Mouse (Mus musculus) activated CD4-positive, CD25-positive, alpha-beta regulatory T cell, adult 4 months (primary cell): ENCODE results near the gene Dpp7. TPM values are rescaled to one million over a fixed set of nuclear protein-coding genes. Genes with fewer than 3 reads are reported as not detected.
A peak's percentile ranks its signal among the peaks of the same experiment; 100 is the strongest.

ENCODE experiments used
- ATAC-seq: one replicate; pipeline ENCODE4 v1.8.0; 2017
- polyA plus RNA-seq, 2 experiments: library from polyadenylated mRNA; unstranded; fragments of 100-300 nt; shearing (Covaris generic); gene quantifications; one replicate each; pipeline ENCODE4 v1.2.1; 2017

Dpp7 gene
- polyA plus RNA-seq, 2 experiments from 2014 or later, result 10.3 to 13.9 TPM

DNA sequence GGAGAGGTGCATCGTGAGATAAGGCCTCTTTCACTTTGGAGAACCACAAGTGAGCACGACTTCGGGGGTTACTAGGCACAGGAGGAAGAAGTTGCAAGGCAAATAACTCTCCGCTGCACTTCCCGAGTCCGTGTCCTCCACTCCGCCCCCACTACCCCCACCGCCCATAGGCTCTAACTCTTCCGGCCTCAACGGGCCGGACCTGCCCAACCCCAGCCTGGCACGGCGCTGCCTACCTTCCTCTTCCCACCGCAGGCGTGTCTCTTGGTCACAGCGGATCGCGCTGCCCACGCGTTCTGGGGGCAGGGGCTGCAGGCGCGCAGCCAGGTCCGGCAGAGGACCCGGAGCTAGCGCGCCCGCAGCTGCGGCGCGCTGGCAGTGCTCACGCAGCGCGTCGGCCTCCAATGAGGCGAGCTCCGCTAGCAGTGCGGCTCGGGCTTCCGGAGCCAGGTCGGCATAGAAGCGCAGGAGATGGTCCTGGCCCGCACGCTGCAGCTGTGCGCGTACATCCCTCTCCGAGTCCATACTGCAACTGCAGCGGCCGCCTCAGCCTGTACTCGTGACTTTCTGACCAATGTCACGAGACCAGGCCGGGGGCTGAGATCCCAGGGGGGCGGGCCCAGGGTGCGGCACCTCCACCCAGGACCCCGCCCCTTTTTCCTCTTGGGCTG is 9.1 kb upstream of the Dpp7 start, which contains the start of gene Uap1l1:
TSS of gene Uap1l1 (minus strand) at position 592 of the 671 bp plus-strand sequence.
- peak; percentile 78 for ATAC-seq

DNA sequence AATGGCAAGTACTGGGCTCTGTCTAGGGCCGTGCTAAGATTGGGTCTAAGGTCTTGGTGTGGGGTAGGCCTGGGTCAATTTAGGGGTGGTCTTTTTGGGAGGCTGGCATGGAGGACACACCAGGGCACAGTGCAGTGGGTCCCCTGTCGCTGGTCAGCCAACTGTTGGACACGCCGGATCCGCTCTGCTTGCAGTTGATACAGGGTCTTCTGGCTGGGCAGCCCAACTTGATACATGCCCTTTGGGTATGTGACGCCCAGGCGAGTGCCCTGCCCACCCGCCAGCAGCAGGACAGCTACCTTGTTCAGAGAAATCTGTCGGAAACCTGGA is 8.6 kb upstream of the Dpp7 start:
- ATAC-seq, result no peak

DNA sequence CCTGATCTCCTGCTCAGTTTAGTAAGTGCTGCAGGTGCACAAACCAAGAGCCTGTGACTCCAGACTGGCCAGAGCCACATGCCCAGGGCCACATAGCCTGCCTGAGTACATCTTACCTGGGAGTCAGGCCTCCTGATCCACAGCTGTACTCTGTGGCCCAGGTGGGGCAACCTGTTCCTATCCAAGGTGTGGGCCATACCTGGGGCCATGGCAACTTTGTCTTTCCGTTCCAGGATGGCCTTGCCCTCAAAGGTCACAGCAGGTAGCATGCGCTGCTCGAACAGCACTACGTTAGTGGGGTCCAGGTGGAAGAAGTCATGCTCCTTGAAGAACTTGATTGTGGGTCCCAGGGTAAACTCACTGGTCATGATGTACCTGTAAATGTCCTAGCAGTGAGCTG is 8.2 kb upstream of the Dpp7 start:
- ATAC-seq, result no peak

DNA sequence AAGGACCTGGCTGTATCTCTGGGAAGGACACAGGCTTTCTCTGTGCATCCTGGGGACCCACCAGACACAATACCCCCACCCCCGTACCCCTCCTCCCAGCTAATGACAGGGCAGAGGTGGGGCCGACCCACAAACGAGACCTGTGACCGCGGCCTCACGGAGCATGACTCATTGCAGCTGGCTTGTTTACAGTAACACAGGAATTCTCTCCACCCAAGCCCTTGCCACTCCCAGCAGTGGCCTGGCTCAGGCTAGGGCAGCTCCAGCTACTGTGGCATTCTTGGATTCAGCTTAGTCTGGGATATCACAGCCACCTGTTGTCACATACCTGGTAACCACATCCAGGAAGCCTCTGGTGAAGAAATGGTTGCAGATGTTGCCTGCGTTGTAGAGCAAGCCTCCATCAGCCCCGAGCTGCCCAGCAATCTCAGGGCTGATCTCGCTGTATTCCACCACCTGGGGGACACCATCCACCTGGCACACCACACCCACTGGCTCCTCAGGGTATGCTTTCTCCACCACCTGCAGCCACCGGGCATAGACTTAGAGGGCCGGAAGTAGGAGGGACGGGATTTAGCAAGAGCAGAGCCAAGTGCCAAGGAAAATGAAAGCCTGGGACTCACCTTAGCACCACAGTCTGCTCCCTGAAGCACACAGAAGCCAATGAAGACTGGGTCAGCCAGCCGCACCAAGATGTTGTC is 7.5 kb upstream of the Dpp7 start:
- ATAC-seq, result no peak

DNA sequence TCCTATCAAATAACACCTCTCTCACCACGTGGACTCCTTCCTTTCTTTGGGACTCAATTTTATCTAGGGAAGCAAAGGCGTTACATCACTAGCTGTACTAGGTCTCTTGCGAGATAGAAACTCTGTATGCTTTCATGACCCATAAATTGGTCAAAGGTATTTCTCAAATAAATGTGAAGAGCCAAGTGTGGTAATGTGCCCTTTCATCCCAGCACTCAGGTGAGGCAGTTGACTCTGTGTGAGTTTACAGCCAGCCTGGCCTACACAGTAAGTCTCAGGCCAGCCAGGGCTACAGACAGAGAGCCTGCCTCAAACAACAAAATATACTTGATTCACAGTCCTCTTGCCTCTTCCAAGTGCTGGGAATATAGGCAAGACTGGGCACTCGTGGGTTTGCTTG is 3.7 kb upstream of the Dpp7 start:
- no peak for ATAC-seq

DNA sequence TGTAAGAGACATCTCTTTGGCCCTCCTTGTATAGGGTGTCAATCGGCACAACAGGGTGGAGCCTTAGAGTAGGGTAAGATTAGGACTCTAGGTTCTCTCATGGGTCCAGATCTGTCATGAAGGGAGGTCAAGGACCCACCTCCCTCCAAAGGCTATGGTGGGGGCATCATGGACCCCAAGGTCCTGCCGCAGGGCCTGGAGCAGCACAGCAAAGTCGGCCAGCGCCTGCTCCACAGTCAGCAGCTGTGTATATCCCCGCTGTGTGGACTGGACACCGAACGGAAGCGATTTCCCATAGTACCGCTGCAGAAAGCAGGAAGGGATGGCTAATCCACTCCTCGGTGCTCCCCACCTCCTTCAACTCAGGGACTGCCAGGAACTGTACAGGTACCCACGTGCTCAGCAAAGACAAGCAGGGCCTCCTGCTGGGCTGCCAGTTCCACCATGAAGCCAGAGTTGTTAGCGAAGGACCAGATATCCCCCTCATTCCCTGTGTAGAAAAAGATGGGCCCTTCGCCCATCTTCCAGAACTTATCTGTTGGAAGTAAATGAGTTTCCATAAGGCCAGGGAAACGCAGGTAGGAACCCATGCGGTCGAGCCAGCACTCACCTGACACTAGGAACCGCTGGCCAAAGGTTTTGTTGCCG is 616 bp downstream of the Dpp7 start:
- ATAC-seq, result no peak

DNA sequence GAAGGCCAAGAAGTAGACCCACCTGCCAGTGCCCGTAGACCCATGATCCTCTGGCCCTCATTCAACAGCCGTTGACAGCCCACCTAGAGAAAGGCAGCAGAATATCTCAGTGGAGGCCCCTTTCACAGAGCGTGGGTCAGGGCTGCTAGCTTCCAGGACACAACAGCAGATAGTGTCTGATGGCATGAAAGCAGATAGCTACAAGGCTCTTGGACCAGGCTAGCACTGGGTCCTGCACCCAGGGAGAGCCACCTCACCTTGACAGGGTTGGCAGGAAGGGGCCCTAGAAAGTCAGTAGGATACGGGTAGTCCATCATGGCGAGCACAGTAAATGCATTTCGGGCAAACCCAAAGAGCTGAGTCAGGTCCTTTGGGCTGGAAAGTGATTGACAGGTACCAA is 1.9 kb downstream of the Dpp7 start:
- ATAC-seq, result no peak

DNA sequence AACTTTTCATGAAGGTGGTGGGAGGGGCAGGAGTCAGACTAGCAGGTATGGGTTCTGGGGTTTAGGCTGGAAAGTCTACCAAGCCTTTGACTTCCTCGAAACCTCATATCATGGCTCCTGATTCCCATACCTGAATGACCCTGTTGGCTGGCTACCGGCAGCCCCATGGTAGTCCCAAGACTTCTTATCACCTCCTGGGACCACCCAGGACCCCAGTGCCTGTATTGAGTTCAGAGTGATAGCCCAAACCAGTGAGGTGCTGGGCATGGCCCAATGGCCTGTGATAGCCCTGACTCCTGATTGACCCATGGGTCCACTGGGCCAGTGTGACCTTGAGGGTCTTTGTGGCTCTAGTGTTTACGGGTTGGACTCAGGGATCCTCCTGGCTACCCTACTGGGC is 5.5 kb downstream of the Dpp7 start:
- no peak for ATAC-seq

DNA sequence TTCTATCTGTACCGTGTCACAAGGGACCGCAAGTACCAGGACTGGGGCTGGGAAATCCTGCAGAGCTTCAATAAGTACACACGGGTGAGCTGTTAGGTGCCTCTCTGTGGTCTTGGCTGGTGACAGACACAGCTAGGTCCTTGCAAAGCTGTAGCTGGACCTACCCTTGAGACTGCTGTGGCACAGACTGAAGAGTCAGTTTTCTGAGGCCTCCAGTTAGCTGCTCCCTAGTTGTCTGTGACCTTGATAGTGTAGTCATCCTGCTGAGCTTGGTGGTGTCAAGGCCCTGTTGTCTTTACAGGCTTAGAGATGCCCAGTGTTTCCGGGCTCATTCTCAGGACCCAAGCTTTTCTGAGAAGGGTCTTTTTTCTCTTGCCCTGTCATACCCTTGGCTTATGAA is 6.7 kb downstream of the Dpp7 start:
- no peak for ATAC-seq

DNA sequence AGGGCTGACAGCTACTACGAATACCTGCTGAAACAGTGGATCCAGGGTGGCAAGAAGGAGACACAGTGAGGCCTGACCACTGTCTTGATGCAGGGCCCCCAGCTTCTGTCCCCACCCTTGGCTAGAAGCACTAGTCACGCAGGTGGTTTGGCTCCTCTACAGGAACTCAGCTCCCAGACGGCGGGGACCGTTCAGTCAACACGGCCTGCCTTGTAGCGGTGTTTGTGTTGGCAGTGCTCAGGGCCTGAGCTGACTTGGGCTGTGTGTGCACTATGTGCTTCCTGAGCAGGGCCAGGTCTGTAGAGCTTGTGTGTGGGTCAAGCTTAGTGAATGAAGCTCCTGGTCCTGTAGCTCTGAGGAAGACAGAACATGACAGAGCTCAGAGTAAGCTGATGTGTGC is 8.0 kb downstream of the Dpp7 start:
- no peak for ATAC-seq

DNA sequence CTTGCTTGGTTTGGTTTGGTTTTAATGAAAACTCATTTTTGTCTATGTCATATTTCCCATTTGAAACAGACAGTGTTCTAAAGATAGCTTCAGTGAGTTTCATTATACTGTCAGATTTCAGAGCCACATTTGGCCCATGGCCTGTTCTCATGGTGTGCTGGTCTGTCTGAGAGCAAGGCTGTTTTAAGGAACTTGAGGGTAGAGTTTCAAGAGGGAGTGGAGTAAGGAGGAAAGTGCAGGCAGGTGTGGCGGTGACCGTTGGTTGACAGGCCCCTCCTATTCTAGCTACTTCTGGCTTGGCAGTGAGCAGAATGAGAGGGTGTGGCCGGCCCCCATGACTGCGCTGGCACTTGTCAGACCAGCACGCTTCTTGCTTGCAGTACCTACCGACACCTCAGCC is 17.9 kb downstream of the Dpp7 start:
- ATAC-seq, result no peak

DNA sequence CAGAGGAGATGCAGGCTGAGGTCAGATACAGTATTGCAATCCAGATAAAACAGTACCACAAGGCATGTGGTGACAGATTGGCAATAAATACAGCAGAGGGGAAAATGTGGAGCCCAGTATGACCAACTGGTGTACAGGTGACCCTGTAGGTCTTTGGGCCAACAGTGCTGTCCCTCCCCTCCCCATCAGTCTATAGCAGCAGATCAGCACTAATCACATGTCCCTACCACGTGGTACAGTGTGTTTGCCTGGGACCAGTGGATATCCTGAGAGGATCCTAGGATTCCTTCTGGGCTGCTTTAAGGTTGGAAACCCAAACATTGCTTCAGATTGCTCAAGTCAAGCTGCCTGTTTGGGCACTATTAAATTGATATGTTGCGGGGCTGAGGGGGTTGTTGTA is 22.6 kb downstream of the Dpp7 start:
- ATAC-seq, result no peak

DNA sequence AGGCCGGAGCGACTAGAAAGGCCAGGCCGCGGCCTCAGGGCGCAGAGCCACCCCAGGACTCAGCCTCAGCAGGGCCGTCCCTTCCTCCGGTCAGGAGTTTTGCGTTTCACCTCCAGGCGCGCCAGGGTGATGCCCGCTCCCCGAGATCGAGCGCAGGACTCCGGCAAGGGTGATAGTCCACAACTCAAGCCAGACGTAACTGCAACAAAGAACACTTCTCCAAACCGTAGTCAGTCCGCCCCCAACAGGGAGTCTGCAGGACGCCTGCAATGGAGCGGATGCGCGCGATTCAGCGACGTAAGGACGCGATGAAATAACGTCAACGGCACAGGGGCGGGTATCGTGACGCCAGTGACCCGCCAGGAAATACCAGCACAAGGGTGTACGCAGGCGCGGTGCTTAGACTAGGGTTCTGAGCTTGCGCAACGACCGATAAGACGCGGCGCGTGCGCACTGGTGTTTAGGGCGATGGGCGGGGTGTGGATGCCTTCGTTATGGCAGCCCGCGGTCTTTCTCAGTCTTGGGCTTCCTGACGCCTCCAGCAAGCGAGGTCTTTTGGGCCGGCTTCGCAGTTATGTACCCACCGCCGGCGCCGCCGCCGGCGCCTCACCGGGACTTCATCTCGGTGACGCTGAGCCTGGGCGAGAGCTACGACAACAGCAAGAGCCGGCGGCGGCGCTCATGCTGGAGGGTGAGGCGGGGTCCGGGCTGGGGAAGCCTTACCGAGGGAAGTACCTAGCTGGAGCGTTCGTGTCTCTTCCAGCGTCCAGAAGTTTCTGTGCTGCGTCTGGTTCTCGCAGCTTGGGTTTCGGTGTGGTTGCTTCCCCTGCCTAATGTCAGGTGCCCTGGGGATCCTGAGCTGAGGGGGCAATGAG is 23.6 kb downstream of the Dpp7 start, which contains the start of gene Man1b1:
TSS of gene Man1b1 (plus strand) at position 53 of the 875 bp plus-strand sequence.
- peak; percentile 99 for ATAC-seq

DNA sequence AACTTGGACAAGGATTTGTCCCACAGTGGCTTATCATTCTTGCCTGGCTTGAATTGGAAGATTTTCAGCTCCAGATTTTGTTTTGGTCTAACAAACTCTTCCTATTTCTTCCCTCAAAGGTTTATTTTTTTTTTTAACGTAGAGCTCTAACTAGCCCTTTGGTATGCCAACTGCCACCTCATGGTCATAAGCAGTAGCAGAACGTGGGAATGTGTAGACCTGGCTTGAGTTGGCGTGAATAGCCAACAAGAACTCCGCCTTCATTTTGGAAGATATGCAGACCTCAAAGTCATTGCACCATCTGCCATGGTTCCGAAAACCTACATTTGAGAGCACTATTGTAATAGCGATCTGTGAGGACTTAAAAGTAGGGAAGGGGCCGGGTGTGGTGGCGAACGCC is 24.7 kb downstream of the Dpp7 start:
- no peak for ATAC-seq

DNA sequence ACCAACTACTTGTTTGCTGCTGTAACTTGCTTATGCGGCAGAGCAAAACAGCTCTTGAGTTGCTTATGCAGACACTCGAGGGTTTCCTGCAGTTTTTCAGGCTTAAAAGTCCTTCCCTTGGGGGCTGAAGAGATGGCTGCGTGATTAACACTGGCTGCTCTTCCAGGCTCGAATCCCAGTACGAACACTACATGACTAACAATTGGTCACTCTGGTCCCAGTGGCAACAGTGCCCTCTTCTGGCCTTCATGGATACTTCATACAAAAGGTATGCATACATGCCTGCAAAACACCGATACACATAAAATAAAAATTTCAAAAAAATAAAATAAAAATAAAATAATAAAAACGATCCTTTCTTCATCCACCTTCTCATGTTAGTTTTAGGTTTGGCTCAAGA is 27.7 kb downstream of the Dpp7 start:
- no peak for ATAC-seq

DNA sequence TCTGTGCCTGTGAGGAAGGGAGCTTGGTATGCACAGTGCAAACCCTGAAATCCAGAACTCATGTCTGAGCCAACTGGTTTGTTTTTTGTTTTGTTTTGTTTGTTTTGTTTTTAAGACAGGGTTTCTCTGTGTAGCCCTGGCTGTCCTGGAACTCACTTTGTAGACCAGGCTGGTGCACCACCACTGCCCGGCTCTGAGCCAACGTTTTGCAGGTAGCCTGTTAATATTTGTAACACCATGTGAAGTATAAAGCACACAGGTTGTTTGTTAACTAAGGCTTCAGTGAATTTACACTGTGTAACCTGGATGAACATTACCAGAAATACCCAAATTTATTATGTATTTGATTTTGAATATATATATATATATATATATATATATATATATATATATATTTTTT is 30.1 kb downstream of the Dpp7 start:
- ATAC-seq, result no peak

DNA sequence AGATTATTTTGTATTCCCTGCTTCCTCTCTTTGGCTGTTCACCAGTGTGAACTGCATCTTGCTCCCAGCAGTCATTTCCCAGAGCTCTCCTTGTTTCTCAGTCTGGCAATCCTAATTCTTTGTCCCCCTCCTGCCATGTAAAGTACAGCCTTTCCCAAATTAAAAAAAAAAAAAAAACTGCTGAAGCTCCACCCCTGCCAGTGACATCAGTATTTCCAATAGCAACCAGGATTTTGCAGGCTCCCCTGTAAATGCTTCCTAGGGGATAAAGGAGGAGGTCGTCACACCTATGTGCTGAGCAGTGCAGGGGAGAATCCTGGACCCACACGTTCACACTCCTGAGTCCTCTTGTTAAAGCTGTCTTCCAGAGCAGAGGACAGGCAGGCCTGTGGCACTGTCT is 36.1 kb downstream of the Dpp7 start:
- ATAC-seq, result no peak

DNA sequence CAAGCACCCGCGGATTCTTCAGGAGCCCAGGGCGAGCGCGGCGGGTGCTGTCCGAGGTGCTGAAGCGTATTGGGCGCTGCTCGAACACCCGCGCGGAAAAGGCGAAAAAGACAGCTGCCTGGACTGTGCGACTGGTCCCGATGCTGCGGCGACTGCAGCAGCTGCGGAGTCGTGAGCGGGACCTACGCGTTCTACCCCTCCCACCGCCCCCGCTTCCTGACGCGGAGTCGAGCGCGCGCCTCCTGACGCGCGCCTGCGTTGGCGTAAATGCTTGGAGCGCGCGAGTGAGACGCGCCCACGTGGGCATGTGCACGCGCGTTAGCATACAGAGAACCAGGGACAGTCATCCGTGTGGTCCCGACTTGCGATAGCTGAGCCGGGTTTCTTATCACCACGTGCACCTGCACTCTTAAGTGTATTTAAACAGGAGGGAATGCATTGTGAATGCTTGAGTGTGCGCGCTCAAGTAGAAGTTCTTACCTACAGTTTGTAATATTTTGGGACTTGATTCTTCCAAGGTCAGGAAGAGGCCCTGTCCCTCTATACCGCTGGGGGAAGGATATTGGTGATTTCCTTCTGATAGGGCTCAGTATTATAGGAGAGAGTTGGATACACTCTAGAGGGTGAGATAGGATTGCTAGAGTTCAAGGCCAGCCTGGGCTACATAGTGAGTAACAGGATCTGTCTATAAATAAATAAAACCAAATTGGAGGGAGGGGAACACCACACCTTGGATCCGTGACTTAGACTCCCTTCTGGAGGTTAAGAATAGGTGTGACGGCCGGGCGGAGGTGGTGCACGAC is 37.0 kb downstream of the Dpp7 start, which contains the start of gene Grin1:
TSS of gene Grin1 (minus strand) at position 217 of the 803 bp plus-strand sequence.
- ATAC-seq, result peak; percentile 19

DNA sequence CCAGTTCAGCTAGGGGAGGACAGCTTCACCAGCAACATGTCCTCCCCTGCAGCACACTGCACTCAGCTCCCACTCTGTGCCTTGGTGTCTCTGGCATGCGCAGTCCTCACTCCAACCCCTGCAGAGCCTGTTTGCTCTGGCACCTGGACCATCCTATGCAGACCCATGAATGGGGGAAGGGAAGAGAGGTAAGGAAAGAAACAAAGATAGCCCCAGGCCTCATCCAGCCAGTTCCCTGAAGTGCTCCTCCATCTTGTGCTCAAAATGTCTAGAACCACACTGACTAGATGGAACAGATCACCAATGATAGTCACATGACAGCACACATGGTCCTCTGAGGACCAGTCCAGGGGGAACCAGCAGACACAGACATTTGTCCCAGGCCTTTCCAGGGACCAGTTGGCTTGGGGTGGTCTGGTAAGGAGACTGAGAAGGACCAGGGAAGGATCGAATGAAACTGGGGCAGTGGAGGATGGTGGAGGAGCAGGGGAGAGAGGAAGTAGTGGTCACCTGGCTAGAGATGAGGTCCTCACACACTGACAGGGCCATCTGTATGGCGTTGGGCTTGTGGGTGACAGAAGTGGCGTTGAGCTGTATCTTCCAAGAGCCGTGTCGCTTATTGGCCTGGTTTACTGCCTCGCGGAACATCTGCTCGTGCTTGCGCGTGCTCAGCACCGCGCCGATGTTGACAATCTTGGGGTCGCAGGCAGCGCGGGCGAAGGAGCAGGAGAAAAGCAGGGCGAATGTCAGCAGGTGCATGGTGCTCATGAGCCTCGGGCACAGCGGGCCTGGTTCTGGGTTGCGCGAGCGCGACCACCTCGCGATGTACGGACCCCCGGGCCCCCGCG is 37.8 kb downstream of the Dpp7 start:
- ATAC-seq, result no peak

DNA sequence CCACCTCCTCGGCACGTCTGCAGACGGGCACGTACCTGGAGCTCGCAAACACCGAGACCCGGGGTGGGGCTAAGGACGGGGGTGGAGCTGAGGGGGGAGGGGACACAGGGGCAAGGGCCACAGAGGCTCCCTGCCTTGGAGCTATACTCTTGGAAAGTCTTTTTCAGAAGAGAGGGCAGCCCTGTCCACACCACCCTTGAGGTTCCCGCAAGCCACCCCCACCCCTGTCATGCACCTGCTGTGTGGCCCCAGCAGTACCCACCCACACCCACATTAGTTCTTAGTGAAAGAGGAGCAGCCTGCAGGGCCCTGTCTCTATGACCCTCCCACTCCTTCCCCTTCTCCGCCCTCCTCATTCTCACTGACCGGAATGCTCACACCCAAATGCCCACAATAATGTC is 44.7 kb downstream of the Dpp7 start:
- ATAC-seq, result no peak

DNA sequence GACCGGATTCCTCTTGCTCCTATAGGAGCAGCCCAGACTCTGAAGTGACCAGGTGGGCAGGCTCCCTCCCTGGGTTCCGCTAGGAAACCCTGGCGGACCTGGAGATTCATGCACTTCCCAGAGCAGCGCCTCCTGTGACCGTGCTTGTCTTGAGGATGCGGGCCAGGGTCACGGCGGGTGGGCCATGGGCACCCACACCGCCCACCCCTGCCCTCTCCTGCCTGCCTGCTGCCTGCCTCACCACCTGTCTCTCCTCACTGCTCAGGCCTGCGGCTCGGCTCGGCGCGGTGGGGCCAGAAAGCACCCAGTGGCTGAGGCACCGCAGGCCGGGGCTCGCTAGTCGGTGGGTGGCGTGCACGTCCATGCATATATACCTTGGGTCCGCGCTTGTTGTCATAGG is 45.2 kb downstream of the Dpp7 start:
- no peak for ATAC-seq
